In genomic region chr4:97772084-97772484, GRCm38 (mm10) we compare ENCODE assay signal across 7 mouse cellular contexts. TPM values are rescaled to one million over a fixed set of nuclear protein-coding genes. Genes with fewer than 3 reads are reported as not detected.
DNase-seq lines count a peak whose midpoint lies in the region; ATAC-seq lines count a peak whose summit lies in the region.

No protein-coding gene starts in this region.

- peak overlapping the region; percentile 92 for H3K27ac ChIP-seq in embryonic facial prominence, embryonic 10.5 days (replicated peaks)
- H3K27ac ChIP-seq in limb, embryonic 10.5 days: peak overlapping the region; percentile 91
- H3K27ac ChIP-seq in midbrain, embryonic 12.5 days (replicated peaks): peak overlapping the region; percentile 91

- H3K4me2 ChIP-seq in midbrain, embryonic 12.5 days (replicated peaks): peak overlapping the region; percentile 62

- no peaks in the 10 kb centered on the region for H3K36me3 ChIP-seq in embryonic facial prominence, embryonic 10.5 days (replicated peaks)
- no peaks in the 10 kb centered on the region for H3K36me3 ChIP-seq in limb, embryonic 10.5 days
- no peaks in the 10 kb centered on the region for H3K36me3 ChIP-seq in midbrain, embryonic 12.5 days

- H3K27me3 ChIP-seq in embryonic facial prominence, embryonic 10.5 days (replicated peaks; ENCODE audit: low read depth, poor library complexity, severe bottlenecking): peaks cover 46% of the 10 kb centered on the region
- H3K27me3 ChIP-seq in limb, embryonic 10.5 days (ENCODE audit: low read depth, poor library complexity, severe bottlenecking): peaks cover 16% of the 10 kb centered on the region
- peaks cover 36% of the 10 kb centered on the region for H3K27me3 ChIP-seq in midbrain, embryonic 12.5 days

- WGBS in embryonic facial prominence, embryonic 10.5 days: under 1% methylated on average over 25 of the region's 25 CpGs
- WGBS in limb, embryonic 10.5 days: under 1% methylated on average over 25 of the region's 25 CpGs
- under 1% methylated on average over 25 of the region's 25 CpGs for WGBS in midbrain, embryonic 12.5 days

- H3K9ac ChIP-seq in midbrain, embryonic 12.5 days (replicated peaks): peak overlapping the region; percentile 62

- peak; percentile 100 for DNase-seq in adrenal gland, postnatal 14 days
- peak; percentile 99 for DNase-seq in embryonic facial prominence, embryonic 10.5 days (ENCODE audit: low spot score)
- peak; percentile 99 for DNase-seq in kidney, adult 11 months
- peak; percentile 97 for DNase-seq in limb, embryonic 10.5 days (ENCODE audit: low spot score)
- peak; percentile 98 for DNase-seq in skeletal muscle tissue, adult 2 months (ENCODE audit: low read depth, low spot score)

- no peaks in the 10 kb centered on the region for H3K9me3 ChIP-seq in embryonic facial prominence, embryonic 10.5 days
- H3K9me3 ChIP-seq in limb, embryonic 10.5 days (replicated peaks): no peaks in the 10 kb centered on the region
- H3K9me3 ChIP-seq in midbrain, embryonic 12.5 days: no peaks in the 10 kb centered on the region

- peak overlapping the region; percentile 62 for H3K4me3 ChIP-seq in embryonic facial prominence, embryonic 10.5 days
- peak overlapping the region; percentile 55 for H3K4me3 ChIP-seq in limb, embryonic 10.5 days
- H3K4me3 ChIP-seq in midbrain, embryonic 12.5 days: peak overlapping the region; percentile 47

- ATAC-seq in granulocyte monocyte progenitor cell, adult 5-6 weeks (replicated peaks; ENCODE audit: poor library complexity, severe bottlenecking): peak; percentile 91
- ATAC-seq in midbrain, embryonic 12.5 days (ENCODE audit: low FRiP score, low read depth): peak; percentile 96

- peaks cover 44% of the 10 kb centered on the region for H3K4me1 ChIP-seq in embryonic facial prominence, embryonic 10.5 days
- H3K4me1 ChIP-seq in limb, embryonic 10.5 days: peaks cover 40% of the 10 kb centered on the region
- peaks cover 35% of the 10 kb centered on the region for H3K4me1 ChIP-seq in midbrain, embryonic 12.5 days

RNA-seq across cellular contexts. Expression of gene Nfia, which starts 0.5 kb away (rescaled TPM):
- total RNA-seq in adrenal gland, postnatal 14 days (2021): 201 and 226 TPM in 2 replicates
- polyA plus RNA-seq in embryonic facial prominence, embryonic 10.5 days (2016; fragmentation: Nextera tagmentation; extraction: Ambion mirVana): 8.0 and 17.0 TPM in 2 replicates
- total RNA-seq in granulocyte monocyte progenitor cell, adult 5-6 weeks (2014; fragmentation: Nextera tagmentation): 5.6 and 14.0 TPM in 2 replicates
- total RNA-seq in granulocyte monocyte progenitor cell, adult 5-6 weeks (2017): 2.6 and 3.5 TPM in 2 replicates
- 6.7 and 21.3 TPM in 2 replicates for polyA plus RNA-seq in limb, embryonic 10.5 days (2016; fragmentation: Nextera tagmentation; extraction: Ambion mirVana)
- polyA plus RNA-seq in midbrain, embryonic 12.5 days (2016; fragmentation: Nextera tagmentation; extraction: Ambion mirVana): 28.5 and 28.6 TPM in 2 replicates

RNA-seq across cellular contexts. Expression of gene E130114P18Rik, which starts 5.8 kb away (rescaled TPM):
- total RNA-seq in adrenal gland, postnatal 14 days (2021): not detected in 2 replicates
- polyA plus RNA-seq in embryonic facial prominence, embryonic 10.5 days (2016; fragmentation: Nextera tagmentation; extraction: Ambion mirVana): 10.9 and 13.6 TPM in 2 replicates
- not detected in 2 replicates for total RNA-seq in granulocyte monocyte progenitor cell, adult 5-6 weeks (2014; fragmentation: Nextera tagmentation)
- total RNA-seq in granulocyte monocyte progenitor cell, adult 5-6 weeks (2017): not detected in 2 replicates
- 2.8 and 11.0 TPM in 2 replicates for polyA plus RNA-seq in limb, embryonic 10.5 days (2016; fragmentation: Nextera tagmentation; extraction: Ambion mirVana)
- 11.5 and 16.5 TPM in 2 replicates for polyA plus RNA-seq in midbrain, embryonic 12.5 days (2016; fragmentation: Nextera tagmentation; extraction: Ambion mirVana)

Comparison
In these comparisons a context has a peak if more than half of its experiments do, and no peak if none do; other contexts are left out.
1. Peak in every context shown above with its lines: DNase-seq, ATAC-seq, H3K4me3 ChIP-seq and H3K27ac ChIP-seq.